Mouse (Mus musculus) left cerebral cortex, postnatal 10 days (tissue): ENCODE results near the gene Pdzrn4. TPM values are rescaled to one million over a fixed set of nuclear protein-coding genes. Genes with fewer than 3 reads are reported as not detected.

Experiments
- DNase-seq, 2 experiments: peaks; one replicate each; pipeline ENCODE4 v3.0.0; 2021 to 2022; ENCODE audit warnings: low spot score in 2 of 2, mixed read lengths in 1 of 2; ENCODE audit errors: extremely low spot score in 1 of 2
- intact Hi-C: fragments of 180-260 bp; cut with DNase I; formaldehyde crosslinking; loops from one replicate; pipeline ENCODE4 v1.15.1; 2025
- total RNA-seq, 2 experiments: library from RNA; stranded (reverse); gene quantifications; 2 replicates each; pipeline ENCODE4 v1.2.3; 2021

Gene Pdzrn4
- total RNA-seq, 2 experiments from 2014 or later, result 16.4 to 18.5 TPM

GRCm38 (mm10) chr15:92570526-92571243, 174.0 kb downstream of the Pdzrn4 start:
- intact Hi-C loops, result no loop called here
- peak in 1 of 2 experiments; percentile 55 for DNase-seq

- DNase-seq, result no peak
- intact Hi-C loops, result no loop called here
These were observed 174.5 kb downstream of the Pdzrn4 start for GRCm38 (mm10) chr15:92571244-92571539.

- peak in 1 of 2 experiments; percentile 14 for DNase-seq
- intact Hi-C loops, result no loop called here
These were observed 180.8 kb downstream of the Pdzrn4 start for GRCm38 (mm10) chr15:92577476-92577875.

- intact Hi-C loops, result no loop called here
These were observed 183.5 kb downstream of the Pdzrn4 start for GRCm38 (mm10) chr15:92580217-92580616.

GRCm38 (mm10) chr15:92580742-92581383, 184.2 kb downstream of the Pdzrn4 start:
- intact Hi-C loops, result no loop called here

More at GRCm38 (mm10) chr15:92580217-92580616, 183.5 kb downstream of the Pdzrn4 start:
- no peak for DNase-seq

GRCm38 (mm10) chr15:92584357-92585138, 187.9 kb downstream of the Pdzrn4 start:
- no peak for DNase-seq
- intact Hi-C loops, result no loop called here

More at GRCm38 (mm10) chr15:92580742-92581383, 184.2 kb downstream of the Pdzrn4 start:
- no peak for DNase-seq

GRCm38 (mm10) chr15:92587431-92587830, 190.8 kb downstream of the Pdzrn4 start:
- intact Hi-C loops, result no loop called here
- DNase-seq, result peak in 1 of 2 experiments; percentile 32

- peak in 1 of 2 experiments; percentile 28 for DNase-seq
- intact Hi-C loops, result loop anchor here (10.0 kb wide), 2 partner anchors 360 to 620 kb away; no protein-coding TSS in a partner anchor
These were observed 198.0 kb downstream of the Pdzrn4 start for GRCm38 (mm10) chr15:92594721-92595120.

GRCm38 (mm10) chr15:92597011-92597780, 200.5 kb downstream of the Pdzrn4 start:
- no peak for DNase-seq
- intact Hi-C loops, result loop anchor here (10.0 kb wide), 2 partner anchors 358 to 618 kb away; no protein-coding TSS in a partner anchor

- peak in 1 of 2 experiments; percentile 33 for DNase-seq
- intact Hi-C loops, result loop anchor here (2.0 to 10.0 kb wide), 3 partner anchors 356 to 616 kb away; no protein-coding TSS in a partner anchor
These were observed 202.0 kb downstream of the Pdzrn4 start for GRCm38 (mm10) chr15:92598380-92599295.

GRCm38 (mm10) chr15:92599381-92599780, 202.7 kb downstream of the Pdzrn4 start:
- intact Hi-C loops, result loop anchor here (2.0 to 10.0 kb wide), 3 partner anchors 355 to 615 kb away; no protein-coding TSS in a partner anchor
- DNase-seq, result no peak

GRCm38 (mm10) chr15:92610866-92611265, 214.2 kb downstream of the Pdzrn4 start:
- intact Hi-C loops, result no loop called here
- DNase-seq, result no peak

- intact Hi-C loops, result no loop called here
These were observed 215.7 kb downstream of the Pdzrn4 start for GRCm38 (mm10) chr15:92612386-92612785.

GRCm38 (mm10) chr15:92613228-92613627, 216.5 kb downstream of the Pdzrn4 start:
- DNase-seq, result no peak
- intact Hi-C loops, result no loop called here

More at GRCm38 (mm10) chr15:92612386-92612785, 215.7 kb downstream of the Pdzrn4 start:
- no peak for DNase-seq

- intact Hi-C loops, result no loop called here
- peak; percentile 19 to 63 for DNase-seq
These were observed 225.1 kb downstream of the Pdzrn4 start for GRCm38 (mm10) chr15:92621731-92622234.

- DNase-seq, result no peak
- intact Hi-C loops, result no loop called here
These were observed 225.6 kb downstream of the Pdzrn4 start for GRCm38 (mm10) chr15:92622323-92622722.

- no peak for DNase-seq
- intact Hi-C loops, result no loop called here
These were observed 232.5 kb downstream of the Pdzrn4 start for GRCm38 (mm10) chr15:92629172-92629571.
